Mouse (Mus musculus): ENCODE results near the gene Gpat2. TPM values are rescaled to one million over a fixed set of nuclear protein-coding genes. Genes with fewer than 3 reads are reported as not detected.
A peak's percentile ranks its signal among the peaks of the same experiment; 100 is the strongest.

The Gpat2 gene
- polyA plus RNA-seq, 1 experiment from 2014 or later = 0.18 TPM

- Histone ChIP-seq H3K27me3 (peaks cover 70% of the 10 kb centered on the region), H3K9me3 (no peaks in the 10 kb centered on the region), H3K4me3 (peak overlapping the region; percentile 34), H3K36me3 (no peaks in the 10 kb centered on the region), H3K4me1 (replicated peaks) (peaks cover 34% of the 10 kb centered on the region), H3K9ac (no peak overlapping the region), H3K4me2 (peak overlapping the region; percentile 72), H3K27ac (replicated peaks) (no peak overlapping the region)
- ATAC-seq (ENCODE audit: low FRiP score, low read depth) = no peak
- under 1% methylated on average over 59 of the region's 59 CpGs for WGBS
These were observed 57.0 kb downstream of the Gpat2 start for GRCm38 (mm10) chr2:127481841-127482532.

- Histone ChIP-seq H3K27me3 (peaks cover 70% of the 10 kb centered on the region), H3K9ac (no peak overlapping the region), H3K27ac (replicated peaks) (no peak overlapping the region), H3K4me3 (peak overlapping the region; percentile 34), H3K4me2 (peak overlapping the region; percentile 72), H3K4me1 (replicated peaks) (peaks cover 34% of the 10 kb centered on the region), H3K36me3 (no peaks in the 10 kb centered on the region), H3K9me3 (no peaks in the 10 kb centered on the region)
- ATAC-seq (ENCODE audit: low FRiP score, low read depth) = peak; percentile 70
- WGBS = under 1% methylated on average over 21 of the region's 21 CpGs
These were observed 57.5 kb downstream of the Gpat2 start for GRCm38 (mm10) chr2:127482533-127482911.

GRCm38 (mm10) chr2:127483001-127483400 lies 58.0 kb downstream of the Gpat2 start:
- Histone ChIP-seq H3K27ac (replicated peaks) (no peak overlapping the region), H3K27me3 (peaks cover 70% of the 10 kb centered on the region), H3K4me3 (peak overlapping the region; percentile 34), H3K9me3 (no peaks in the 10 kb centered on the region), H3K36me3 (no peaks in the 10 kb centered on the region), H3K4me2 (peak overlapping the region; percentile 72), H3K9ac (no peak overlapping the region; the same call in 1 of the 2 replicates), H3K4me1 (replicated peaks) (peaks cover 34% of the 10 kb centered on the region)
- under 1% methylated on average over 14 of the region's 21 CpGs for WGBS
- no peak for ATAC-seq (ENCODE audit: low FRiP score, low read depth)

- Histone ChIP-seq H3K36me3 (no peaks in the 10 kb centered on the region), H3K4me3 (peak overlapping the region; percentile 17; the same call in 1 of the 2 replicates), H3K4me1 (replicated peaks) (peaks cover 34% of the 10 kb centered on the region), H3K27me3 (peaks cover 67% of the 10 kb centered on the region), H3K9me3 (no peaks in the 10 kb centered on the region), H3K9ac (no peak overlapping the region), H3K4me2 (peak overlapping the region; percentile 49), H3K27ac (replicated peaks) (no peak overlapping the region)
- 7% methylated on average over 19 of the region's 19 CpGs for WGBS
- ATAC-seq (ENCODE audit: low FRiP score, low read depth) = peak; percentile 72
These were observed 59.6 kb downstream of the Gpat2 start for GRCm38 (mm10) chr2:127484476-127485170.

Other genes with a start within 250 kb of the Gpat2 start
- 0.87 and 1.0 TPM in 2 replicates for gene 1810024B03Rik, start 216.9 kb upstream of the Gpat2 start, polyA plus RNA-seq (2015; fragmentation: Nextera tagmentation; extraction: Ambion mirVana)
- gene Snrnp200, start 216.8 kb upstream of the Gpat2 start, polyA plus RNA-seq (2015; fragmentation: Nextera tagmentation; extraction: Ambion mirVana) = 45.0 and 50.1 TPM in 2 replicates
- 56.6 and 59.6 TPM in 2 replicates for gene Ciao1, start 177.4 kb upstream of the Gpat2 start, polyA plus RNA-seq (2015; fragmentation: Nextera tagmentation; extraction: Ambion mirVana)
- 55.2 and 58.7 TPM in 2 replicates for gene Tmem127, start 177.3 kb upstream of the Gpat2 start, polyA plus RNA-seq (2015; fragmentation: Nextera tagmentation; extraction: Ambion mirVana)
- 88.4 and 92.5 TPM in 2 replicates for gene Stard7, start 155.0 kb upstream of the Gpat2 start, polyA plus RNA-seq (2015; fragmentation: Nextera tagmentation; extraction: Ambion mirVana)
- 13.0 and 14.2 TPM in 2 replicates for gene Dusp2, start 89.0 kb upstream of the Gpat2 start, polyA plus RNA-seq (2015; fragmentation: Nextera tagmentation; extraction: Ambion mirVana)
- gene Astl, start 86.6 kb upstream of the Gpat2 start, polyA plus RNA-seq (2015; fragmentation: Nextera tagmentation; extraction: Ambion mirVana) = not detected in 2 replicates
- gene Adra2b, start 62.0 kb upstream of the Gpat2 start, polyA plus RNA-seq (2015; fragmentation: Nextera tagmentation; extraction: Ambion mirVana) = 0.47 TPM in 2 replicates
- gene Fahd2a, start 19.4 kb downstream of the Gpat2 start, polyA plus RNA-seq (2015; fragmentation: Nextera tagmentation; extraction: Ambion mirVana) = 30.4 and 31.8 TPM in 2 replicates
- 11.0 and 13.9 TPM in 2 replicates for gene Kcnip3, start 96.9 kb downstream of the Gpat2 start, polyA plus RNA-seq (2015; fragmentation: Nextera tagmentation; extraction: Ambion mirVana)
- gene Prom2, start 116.3 kb downstream of the Gpat2 start, polyA plus RNA-seq (2015; fragmentation: Nextera tagmentation; extraction: Ambion mirVana) = 0.09 and 0.10 TPM in 2 replicates
- gene Zfp661, start 161.9 kb downstream of the Gpat2 start, polyA plus RNA-seq (2015; fragmentation: Nextera tagmentation; extraction: Ambion mirVana) = 7.1 and 7.2 TPM in 2 replicates
- gene Mrps5, start 162.0 kb downstream of the Gpat2 start, polyA plus RNA-seq (2015; fragmentation: Nextera tagmentation; extraction: Ambion mirVana) = 130 and 142 TPM in 2 replicates
- gene Mal, start 231.5 kb downstream of the Gpat2 start, polyA plus RNA-seq (2015; fragmentation: Nextera tagmentation; extraction: Ambion mirVana) = 2.9 and 4.8 TPM in 2 replicates

Data from hindbrain, embryonic 15.5 days (tissue).